In the genomic region with DNA sequence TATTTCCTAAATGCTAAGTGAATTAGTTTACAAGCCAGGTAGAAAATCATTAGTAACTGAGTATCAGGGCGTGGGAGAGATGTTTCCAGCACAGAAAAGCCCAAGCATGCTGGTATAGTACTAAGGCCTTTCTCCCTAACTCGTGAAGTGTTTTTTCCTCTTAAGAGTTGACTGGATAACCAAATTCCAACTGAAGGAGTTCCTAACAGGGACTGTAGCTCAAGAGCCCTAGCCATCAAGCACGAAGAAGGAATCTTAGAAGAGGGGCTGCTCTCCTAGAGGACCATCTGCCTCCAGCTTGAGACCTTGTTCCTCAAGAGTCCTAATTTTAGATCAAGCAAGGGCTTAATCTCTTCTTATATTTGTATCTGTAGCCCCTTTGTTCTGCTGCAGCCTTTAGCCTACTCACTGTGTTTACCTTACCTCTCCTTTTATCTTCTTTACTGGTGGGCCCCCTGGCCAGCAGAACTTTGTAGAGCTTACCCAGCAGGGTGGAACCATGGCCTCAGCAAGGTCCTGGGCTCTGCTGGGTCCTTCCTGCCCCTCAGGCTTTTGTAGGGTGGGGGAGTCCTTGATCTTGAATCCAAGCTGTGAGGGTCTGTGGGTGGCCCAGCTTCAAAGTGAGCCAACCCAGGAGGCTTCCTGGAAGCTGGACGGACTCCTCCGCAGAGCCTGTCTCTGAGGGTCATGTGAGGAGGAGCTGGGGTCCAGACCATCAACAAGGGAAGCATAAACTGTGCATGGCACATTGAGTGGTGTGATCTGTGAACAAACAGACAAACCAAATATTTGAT, we compare ENCODE assay signal across 15 mouse cellular contexts. TPM values are rescaled to one million over a fixed set of nuclear protein-coding genes. Genes with fewer than 3 reads are reported as not detected.
A peak's percentile ranks its signal among the peaks of the same experiment; 100 is the strongest.
DNase-seq lines count a peak whose midpoint lies in the region; ATAC-seq and TF ChIP-seq lines count a peak whose summit lies in the region.
"Had no signal": no experiment of that assay in that cellular context is flagged by ENCODE, and none has a peak within 500 bp of the region (broad histone marks: within the 10 kb centered on the region; RNA-seq: fewer than 3 reads in every experiment).

No protein-coding gene starts in this region.

- peak overlapping the region; percentile 84 for H3K27ac ChIP-seq in heart, embryonic 10.5 days
- peak overlapping the region; percentile 77 for H3K27ac ChIP-seq in liver, embryonic 11.5 days (ENCODE audit: low read depth, low read length)
- H3K27ac ChIP-seq in liver, postnatal 0 days (ENCODE audit: low read depth): no peak overlapping the region
- H3K27ac ChIP-seq in embryonic facial prominence, embryonic 10.5 days (replicated peaks): peak overlapping the region; percentile 75
- peak overlapping the region; percentile 48 for H3K27ac ChIP-seq in liver, embryonic 15.5 days (replicated peaks)
- H3K27ac ChIP-seq: midbrain, embryonic 15.5 days had no signal

- 33% methylated on average over 5 of the region's 5 CpGs for WGBS in heart, embryonic 10.5 days
- WGBS in liver, embryonic 11.5 days: 54% methylated on average over 5 of the region's 5 CpGs
- WGBS in liver, postnatal 0 days (ENCODE audit: insufficient replicate concordance): 69% methylated on average over 5 of the region's 5 CpGs
- 45% methylated on average over 5 of the region's 5 CpGs for WGBS in embryonic facial prominence, embryonic 10.5 days
- 65% methylated on average over 5 of the region's 5 CpGs for WGBS in liver, embryonic 15.5 days (ENCODE audit: insufficient replicate concordance)

- peaks cover 50% of the 10 kb centered on the region for H3K4me1 ChIP-seq in heart, embryonic 10.5 days
- peaks cover 28% of the 10 kb centered on the region for H3K4me1 ChIP-seq in liver, embryonic 11.5 days (replicated peaks; ENCODE audit: control insufficient read depth, insufficient read depth, low read length)
- H3K4me1 ChIP-seq in liver, postnatal 0 days (ENCODE audit: insufficient read depth): peaks cover 37% of the 10 kb centered on the region
- H3K4me1 ChIP-seq in embryonic facial prominence, embryonic 10.5 days: peaks cover 50% of the 10 kb centered on the region
- peaks cover 84% of the 10 kb centered on the region for H3K4me1 ChIP-seq in liver, embryonic 15.5 days (replicated peaks)

- no peak for TF ChIP-seq CTCF in liver, postnatal 0 days (IDR thresholded peaks at IDR 0.05; ENCODE audit: low read depth)

- no peak for DNase-seq in heart, embryonic 10.5 days (ENCODE audit: low spot score)
- no peak for DNase-seq in heart, adult 11 months
- DNase-seq in liver, embryonic 11.5 days (ENCODE audit: low spot score): no peak
- no peak for DNase-seq in liver, postnatal 0 days
- DNase-seq in embryonic facial prominence, embryonic 10.5 days (ENCODE audit: low spot score): no peak
- DNase-seq in cerebellum, postnatal 36 days: no peak
- DNase-seq in MN1 (ENCODE audit: low spot score): no peak
- DNase-seq: adrenal gland, postnatal 14 days; heart, adult 18-20 months; heart, postnatal 10 days; kidney, adult 8-10 months had no signal

- 0 out of 2 replicates have a peak overlapping the region, but pooled peaks have one; percentile 13 for H3K9ac ChIP-seq in liver, embryonic 11.5 days (ENCODE audit: low read depth, low read length)
- no peak overlapping the region for H3K9ac ChIP-seq in liver, postnatal 0 days (replicated peaks)
- H3K9ac ChIP-seq in liver, embryonic 15.5 days: no peak overlapping the region
- H3K9ac ChIP-seq: midbrain, embryonic 15.5 days had no signal

- H3K4me2 ChIP-seq in liver, embryonic 11.5 days: peak overlapping the region; percentile 19; the same call in 1 of the 2 replicates
- H3K4me2 ChIP-seq in liver, postnatal 0 days (ENCODE audit: low read depth, low read length): no peak overlapping the region
- H3K4me2 ChIP-seq in liver, embryonic 15.5 days: no peak overlapping the region
- H3K4me2 ChIP-seq: midbrain, embryonic 15.5 days had no signal

- H3K36me3 ChIP-seq in heart, embryonic 10.5 days: no peaks in the 10 kb centered on the region
- H3K36me3 ChIP-seq in liver, embryonic 11.5 days (ENCODE audit: control insufficient read depth, insufficient read depth, low read length): no peaks in the 10 kb centered on the region
- no peaks in the 10 kb centered on the region for H3K36me3 ChIP-seq in liver, postnatal 0 days (replicated peaks; ENCODE audit: insufficient read depth, low read length)
- no peaks in the 10 kb centered on the region for H3K36me3 ChIP-seq in embryonic facial prominence, embryonic 10.5 days (replicated peaks)
- no peaks in the 10 kb centered on the region for H3K36me3 ChIP-seq in liver, embryonic 15.5 days (replicated peaks)
- H3K36me3 ChIP-seq: midbrain, embryonic 15.5 days had no signal

- TF ChIP-seq EP300 in liver, postnatal 0 days (IDR thresholded peaks at IDR 0.05; ENCODE audit: low read depth): no peak

- H3K27me3 ChIP-seq in heart, embryonic 10.5 days (ENCODE audit: insufficient read depth, poor library complexity, severe bottlenecking): no peaks in the 10 kb centered on the region
- H3K27me3 ChIP-seq in liver, embryonic 11.5 days (replicated peaks; ENCODE audit: control insufficient read depth, insufficient read depth, low read length): no peaks in the 10 kb centered on the region
- no peaks in the 10 kb centered on the region for H3K27me3 ChIP-seq in liver, postnatal 0 days (ENCODE audit: insufficient read depth, low read length)
- H3K27me3 ChIP-seq in embryonic facial prominence, embryonic 10.5 days (replicated peaks; ENCODE audit: low read depth, poor library complexity, severe bottlenecking): no peaks in the 10 kb centered on the region
- H3K27me3 ChIP-seq in liver, embryonic 15.5 days: 0 out of 2 replicates have a peak, but pooled peaks cover 6% of the 10 kb centered on the region
- H3K27me3 ChIP-seq: midbrain, embryonic 15.5 days had no signal

- no peak overlapping the region for H3K4me3 ChIP-seq in heart, embryonic 10.5 days
- H3K4me3 ChIP-seq in liver, embryonic 11.5 days (ENCODE audit: low read depth, low read length): no peak overlapping the region
- no peak overlapping the region for H3K4me3 ChIP-seq in liver, postnatal 0 days (ENCODE audit: low read depth, low read length)
- H3K4me3 ChIP-seq in embryonic facial prominence, embryonic 10.5 days: no peak overlapping the region
- no peak overlapping the region for H3K4me3 ChIP-seq in liver, embryonic 15.5 days (replicated peaks)
- H3K4me3 ChIP-seq: midbrain, embryonic 15.5 days had no signal

- ATAC-seq in liver, embryonic 11.5 days (replicated peaks; ENCODE audit: low FRiP score): no peak
- ATAC-seq in liver, postnatal 0 days: no peak
- no peak for ATAC-seq in liver, embryonic 15.5 days (ENCODE audit: insufficient read depth)
- ATAC-seq: midbrain, embryonic 15.5 days had no signal

- no peaks in the 10 kb centered on the region for H3K9me3 ChIP-seq in heart, embryonic 10.5 days
- H3K9me3 ChIP-seq in liver, embryonic 11.5 days (ENCODE audit: control insufficient read depth, low read length): no peaks in the 10 kb centered on the region
- H3K9me3 ChIP-seq in liver, postnatal 0 days (ENCODE audit: low read length): no peaks in the 10 kb centered on the region
- no peaks in the 10 kb centered on the region for H3K9me3 ChIP-seq in embryonic facial prominence, embryonic 10.5 days
- H3K9me3 ChIP-seq in liver, embryonic 15.5 days (replicated peaks): 0 out of 2 replicates have a peak, but pooled peaks cover 5% of the 10 kb centered on the region
- H3K9me3 ChIP-seq: midbrain, embryonic 15.5 days had no signal

RNA-seq across cellular contexts. Expression of gene Zdhhc19, which starts 42.0 kb away (rescaled TPM):
- not detected in 2 replicates for polyA plus RNA-seq in heart, embryonic 10.5 days (2016; fragmentation: Nextera tagmentation; extraction: Ambion mirVana)
- polyA plus RNA-seq in liver, embryonic 11.5 days (2014; fragmentation: Nextera tagmentation; extraction: Ambion mirVana): not detected in 2 replicates
- polyA plus RNA-seq in liver, postnatal 0 days (2015; fragmentation: Nextera tagmentation; extraction: Ambion mirVana): not detected in 2 replicates
- not detected in 2 replicates for polyA plus RNA-seq in embryonic facial prominence, embryonic 10.5 days (2016; fragmentation: Nextera tagmentation; extraction: Ambion mirVana)
- polyA plus RNA-seq in liver, embryonic 15.5 days (2015; fragmentation: Nextera tagmentation; extraction: Ambion mirVana): not detected in 2 replicates
- polyA plus RNA-seq: embryonic facial prominence, embryonic 11.5 days; midbrain, embryonic 15.5 days; neural tube, embryonic 11.5 days had no signal

RNA-seq across cellular contexts. Expression of gene Slc51a, which starts 50.4 kb away (rescaled TPM):
- polyA plus RNA-seq in heart, embryonic 10.5 days (2016; fragmentation: Nextera tagmentation; extraction: Ambion mirVana): 4.2 and 5.1 TPM in 2 replicates
- 1.3 TPM in 2 replicates for polyA plus RNA-seq in liver, embryonic 11.5 days (2014; fragmentation: Nextera tagmentation; extraction: Ambion mirVana)
- polyA plus RNA-seq in liver, postnatal 0 days (2015; fragmentation: Nextera tagmentation; extraction: Ambion mirVana): 0.81 and 1.0 TPM in 2 replicates
- polyA plus RNA-seq in embryonic facial prominence, embryonic 10.5 days (2016; fragmentation: Nextera tagmentation; extraction: Ambion mirVana): 0.24 and 0.39 TPM in 2 replicates
- 0.37 and 0.56 TPM in 2 replicates for polyA plus RNA-seq in liver, embryonic 15.5 days (2015; fragmentation: Nextera tagmentation; extraction: Ambion mirVana)
